16 mouse cellular contexts compared by ENCODE assay signal in genomic region chr4:138458735-138459440, GRCm38 (mm10). TPM values are rescaled to one million over a fixed set of nuclear protein-coding genes. Genes with fewer than 3 reads are reported as not detected.
DNase-seq lines count a peak whose midpoint lies in the region; ATAC-seq and TF ChIP-seq lines count a peak whose summit lies in the region.
"Had no signal": no experiment of that assay in that cellular context is flagged by ENCODE, and none has a peak within 500 bp of the region (broad histone marks: within the 10 kb centered on the region; RNA-seq: fewer than 3 reads in every experiment).

No protein-coding gene starts in this region.

- peaks cover 10% of the 10 kb centered on the region; the same call in 1 of the 2 replicates for H3K79me2 ChIP-seq in liver, adult 2 months (ENCODE audit: control insufficient read depth, insufficient read depth, low read length)

- no peak overlapping the region for H3K9ac ChIP-seq in hindbrain, embryonic 14.5 days
- H3K9ac ChIP-seq in liver, adult 2 months (ENCODE audit: low read depth, low read length) = peak overlapping the region; percentile 30; the same call in 1 of the 2 replicates
- H3K9ac ChIP-seq in liver, embryonic 15.5 days = no peak overlapping the region
- H3K9ac ChIP-seq: neural tube, embryonic 13.5 days had no signal

- 57% methylated on average over 5 of the region's 5 CpGs for WGBS in hindbrain, embryonic 10.5 days
- WGBS in hindbrain, embryonic 14.5 days = 48% methylated on average over 5 of the region's 5 CpGs
- 16% methylated on average over 5 of the region's 5 CpGs for WGBS in liver, adult 2 months
- 40% methylated on average over 5 of the region's 5 CpGs for WGBS in liver, embryonic 15.5 days (ENCODE audit: insufficient replicate concordance)

- H3K36me3 ChIP-seq in hindbrain, embryonic 10.5 days = no peaks in the 10 kb centered on the region
- 0 out of 2 replicates have a peak, but pooled peaks cover 4% of the 10 kb centered on the region for H3K36me3 ChIP-seq in hindbrain, embryonic 14.5 days (replicated peaks; ENCODE audit: control insufficient read depth, insufficient read depth)
- no peaks in the 10 kb centered on the region for H3K36me3 ChIP-seq in liver, adult 2 months (ENCODE audit: control insufficient read depth, insufficient read depth, low read length)
- no peaks in the 10 kb centered on the region for H3K36me3 ChIP-seq in liver, embryonic 15.5 days (replicated peaks)
- H3K36me3 ChIP-seq: embryonic facial prominence, embryonic 10.5 days had no signal

- TF ChIP-seq CTCF in liver, adult 2 months (IDR thresholded peaks at IDR 0.05; ENCODE audit: low read depth, low read length) = no peak
- TF ChIP-seq CTCF in cortical plate, adult 2 months (IDR thresholded peaks at IDR 0.05; ENCODE audit: extremely low read depth, insufficient read depth, low read length) = no peak

- H3K27ac ChIP-seq in hindbrain, embryonic 10.5 days = peak overlapping the region; percentile 35; the same call in 1 of the 2 replicates
- no peak overlapping the region for H3K27ac ChIP-seq in hindbrain, embryonic 14.5 days
- H3K27ac ChIP-seq in liver, adult 2 months (replicated peaks; ENCODE audit: insufficient read depth, low read depth, low read length) = peak overlapping the region; percentile 69
- 0 out of 2 replicates have a peak overlapping the region, but pooled peaks have one; percentile 2 for H3K27ac ChIP-seq in cortical plate, adult 2 months (ENCODE audit: insufficient read depth, low read length)
- no peak overlapping the region for H3K27ac ChIP-seq in liver, embryonic 15.5 days (replicated peaks)
- H3K27ac ChIP-seq: embryonic facial prominence, embryonic 10.5 days; neural tube, embryonic 13.5 days had no signal

- no peak overlapping the region for H3K4me3 ChIP-seq in hindbrain, embryonic 10.5 days
- H3K4me3 ChIP-seq in hindbrain, embryonic 14.5 days (replicated peaks; ENCODE audit: low read length) = no peak overlapping the region
- H3K4me3 ChIP-seq in liver, adult 2 months (ENCODE audit: insufficient read depth, low read depth, low read length) = peak overlapping the region; percentile 6; the same call in 1 of the 2 replicates
- H3K4me3 ChIP-seq in cortical plate, adult 2 months (ENCODE audit: insufficient read depth, low read length) = peak overlapping the region; percentile 100
- H3K4me3 ChIP-seq in liver, embryonic 15.5 days (replicated peaks) = no peak overlapping the region
- H3K4me3 ChIP-seq: embryonic facial prominence, embryonic 10.5 days; neural tube, embryonic 13.5 days had no signal

- H3K9me3 ChIP-seq in hindbrain, embryonic 10.5 days = no peaks in the 10 kb centered on the region
- no peaks in the 10 kb centered on the region for H3K9me3 ChIP-seq in hindbrain, embryonic 14.5 days (ENCODE audit: control insufficient read depth, low read length)
- H3K9me3 ChIP-seq in liver, embryonic 15.5 days (replicated peaks) = no peaks in the 10 kb centered on the region
- H3K9me3 ChIP-seq: embryonic facial prominence, embryonic 10.5 days; neural tube, embryonic 13.5 days had no signal

- no peak overlapping the region for H3K4me2 ChIP-seq in hindbrain, embryonic 14.5 days (replicated peaks)
- peak overlapping the region; percentile 34 for H3K4me2 ChIP-seq in liver, embryonic 15.5 days

- ATAC-seq in hindbrain, embryonic 14.5 days (ENCODE audit: low FRiP score) = no peak
- no peak for ATAC-seq in liver, embryonic 15.5 days (ENCODE audit: insufficient read depth)
- ATAC-seq: activated CD4-positive, CD25-positive, alpha-beta regulatory T cell, adult 4 months; lung, postnatal 0 days had no signal

- peaks cover 77% of the 10 kb centered on the region for H3K4me1 ChIP-seq in hindbrain, embryonic 10.5 days (replicated peaks)
- H3K4me1 ChIP-seq in hindbrain, embryonic 14.5 days (replicated peaks; ENCODE audit: control insufficient read depth, insufficient read depth, low read length) = peaks cover 36% of the 10 kb centered on the region
- H3K4me1 ChIP-seq in liver, adult 2 months (ENCODE audit: control insufficient read depth, insufficient read depth, low read length) = peaks cover 39% of the 10 kb centered on the region
- H3K4me1 ChIP-seq in cortical plate, adult 2 months (ENCODE audit: control insufficient read depth, insufficient read depth, low read length) = peaks cover 12% of the 10 kb centered on the region
- peaks cover 20% of the 10 kb centered on the region for H3K4me1 ChIP-seq in liver, embryonic 15.5 days (replicated peaks)

- peaks cover 73% of the 10 kb centered on the region for H3K27me3 ChIP-seq in hindbrain, embryonic 10.5 days (ENCODE audit: insufficient read depth, poor library complexity, severe bottlenecking)
- H3K27me3 ChIP-seq in hindbrain, embryonic 14.5 days (ENCODE audit: control insufficient read depth, insufficient read depth, low read length) = no peaks in the 10 kb centered on the region
- H3K27me3 ChIP-seq in liver, adult 2 months (ENCODE audit: control insufficient read depth, insufficient read depth, low read length) = no peaks in the 10 kb centered on the region
- peaks cover 89% of the 10 kb centered on the region for H3K27me3 ChIP-seq in liver, embryonic 15.5 days
- H3K27me3 ChIP-seq: neural tube, embryonic 13.5 days had no signal

- TF ChIP-seq POLR2A in liver, adult 2 months (IDR thresholded peaks at IDR 0.05; ENCODE audit: extremely low read depth, insufficient read depth, low read length) = no peak
- peak; percentile 49 for TF ChIP-seq POLR2A in cortical plate, adult 2 months (IDR thresholded peaks at IDR 0.05; ENCODE audit: extremely low read depth, insufficient read depth, low read length)

- DNase-seq in hindbrain, embryonic 10.5 days (ENCODE audit: low spot score) = no peak
- DNase-seq in hindbrain, embryonic 14.5 days (ENCODE audit: low spot score) = no peak
- peak; percentile 37 for DNase-seq in liver, adult 2 months (ENCODE audit: extremely low read depth, low read depth, low spot score)
- DNase-seq in liver = no peak
- DNase-seq in urinary bladder, postnatal 4 days (ENCODE audit: low spot score in 2 of 2) = no peak
- no peak for DNase-seq in spleen, adult 12 weeks (ENCODE audit: low spot score)
- DNase-seq: B cell, adult 2 months; cerebellum, adult 18-20 months; thymus, postnatal 36 days had no signal

RNA-seq across cellular contexts. Expression of gene Camk2n1, which starts 4.8 kb away (rescaled TPM):
- polyA plus RNA-seq in hindbrain, embryonic 10.5 days (2016; fragmentation: Nextera tagmentation; extraction: Ambion mirVana) = 2.9 and 5.1 TPM in 2 replicates
- polyA plus RNA-seq in hindbrain, embryonic 14.5 days (2014; fragmentation: Nextera tagmentation; extraction: Ambion mirVana) = 17.1 and 17.2 TPM in 2 replicates
- total RNA-seq in liver, adult 2 months (2014; rRNA removed) = 15.4 and 18.6 TPM in 2 replicates
- 40.4 and 52.5 TPM in 2 replicates for polyA plus RNA-seq in liver, adult 2 months (2012; rRNA removed)
- 995 and 1,039 TPM in 2 replicates for polyA plus RNA-seq in cortical plate, adult 2 months (2012; rRNA removed)
- polyA plus RNA-seq in liver, embryonic 15.5 days (2015; fragmentation: Nextera tagmentation; extraction: Ambion mirVana) = 1.3 and 1.4 TPM in 2 replicates
- total RNA-seq: MEL had no signal

RNA-seq across cellular contexts. Expression of gene Mul1, which starts 24.4 kb away (rescaled TPM):
- polyA plus RNA-seq in hindbrain, embryonic 10.5 days (2016; fragmentation: Nextera tagmentation; extraction: Ambion mirVana) = 20.2 and 22.6 TPM in 2 replicates
- 18.5 and 23.1 TPM in 2 replicates for polyA plus RNA-seq in hindbrain, embryonic 14.5 days (2014; fragmentation: Nextera tagmentation; extraction: Ambion mirVana)
- 17.4 and 18.6 TPM in 2 replicates for total RNA-seq in liver, adult 2 months (2014; rRNA removed)
- 25.0 and 28.9 TPM in 2 replicates for polyA plus RNA-seq in liver, adult 2 months (2012; rRNA removed)
- polyA plus RNA-seq in cortical plate, adult 2 months (2012; rRNA removed) = 28.2 and 30.6 TPM in 2 replicates
- polyA plus RNA-seq in liver, embryonic 15.5 days (2015; fragmentation: Nextera tagmentation; extraction: Ambion mirVana) = 7.8 and 8.6 TPM in 2 replicates

Comparison
In these comparisons a context has a peak if more than half of its experiments do, and no peak if none do; other contexts are left out.
1. H3K27ac ChIP-seq: peak in hindbrain, embryonic 10.5 days (single experiment), liver, adult 2 months (single experiment) and cortical plate, adult 2 months (single experiment); none in hindbrain, embryonic 14.5 days (single experiment) and liver, embryonic 15.5 days (single experiment).
2. H3K4me3 ChIP-seq: peak in liver, adult 2 months (single experiment) and cortical plate, adult 2 months (single experiment); none in hindbrain, embryonic 10.5 days (single experiment), hindbrain, embryonic 14.5 days (single experiment) and liver, embryonic 15.5 days (single experiment).
3. RNA of gene Camk2n1, which starts 4.8 kb away (polyA plus RNA-seq): 995 to 1,039 TPM in cortical plate, adult 2 months; 40.4 to 52.5 TPM in liver, adult 2 months, 17.1 to 17.2 TPM in hindbrain, embryonic 14.5 days, 2.9 to 5.1 TPM in hindbrain, embryonic 10.5 days and 1.3 to 1.4 TPM in liver, embryonic 15.5 days; every median in the first group is over 10 times any median in the second.